16 mouse cellular contexts compared by ENCODE assay signal in genomic region chr10:118083721-118084075, GRCm38 (mm10). TPM values are rescaled to one million over a fixed set of nuclear protein-coding genes. Genes with fewer than 3 reads are reported as not detected.
DNase-seq lines count a peak whose midpoint lies in the region; TF ChIP-seq lines count a peak whose summit lies in the region.
"Had no signal": no experiment of that assay in that cellular context is flagged by ENCODE, and none has a peak within 500 bp of the region (broad histone marks: within the 10 kb centered on the region; RNA-seq: fewer than 3 reads in every experiment).

No protein-coding gene starts in this region.

- no peak overlapping the region for H3K4me3 ChIP-seq in CH12.LX (replicated peaks in 1 of 3; ENCODE audit: low read depth in 2 of 3, low read length in 2 of 3, poor library complexity in 1 of 3)
- H3K4me3 ChIP-seq: forebrain, embryonic 12.5 days had no signal

- peaks cover 5% of the 10 kb centered on the region for H3K9me3 ChIP-seq in CH12.LX (replicated peaks; ENCODE audit: low read length)
- H3K9me3 ChIP-seq: forebrain, embryonic 12.5 days had no signal

- H3K79me2 ChIP-seq in CH12.LX (replicated peaks; ENCODE audit: control insufficient read depth, extremely low read depth, insufficient read depth, poor library complexity, severe bottlenecking): no peaks in the 10 kb centered on the region

- H3K27ac ChIP-seq in CH12.LX (ENCODE audit: insufficient read depth, low read depth): no peak overlapping the region
- H3K27ac ChIP-seq: forebrain, embryonic 12.5 days; hindbrain, postnatal 0 days had no signal

- H3K27me3 ChIP-seq in CH12.LX (replicated peaks): no peaks in the 10 kb centered on the region
- H3K27me3 ChIP-seq in splenic B cell, adult 2 months (ENCODE audit: control insufficient read depth, insufficient read depth, low read length, poor library complexity, severe bottlenecking): no peaks in the 10 kb centered on the region
- H3K27me3 ChIP-seq: forebrain, embryonic 12.5 days had no signal

- no peak overlapping the region for H3K4me2 ChIP-seq in CH12.LX (ENCODE audit: insufficient read depth, low read depth, poor library complexity, severe bottlenecking)
- H3K4me2 ChIP-seq: forebrain, embryonic 12.5 days; heart, embryonic 11.5 days had no signal

- in situ Hi-C loops in CH12.LX (cut with MboI; ENCODE audit: low pct_ligation_motif_present, low pct_unique_long_range_greater_than_20kb, low sequenced_read_pairs): no loop called here

- TF ChIP-seq CTCF in CH12.LX (conservative IDR thresholded peaks at IDR 0.05 in 1 of 2, IDR thresholded peaks at IDR 0.05 in 1 of 2; ENCODE audit: low read depth in 2 of 2, low read length in 2 of 2): no peak

- H3K9ac ChIP-seq in CH12.LX (ENCODE audit: insufficient read depth, low read depth): no peak overlapping the region
- H3K9ac ChIP-seq: forebrain, embryonic 12.5 days had no signal

- no peak for TF ChIP-seq POLR2A in CH12.LX (IDR thresholded peaks at IDR 0.05; ENCODE audit: low read depth, low read length)

- dilution Hi-C loops in CH12.LX (cut with MboI; ENCODE audit: extremely low pct_ligation_motif_present, extremely low pct_unique_long_range_greater_than_20kb, low sequenced_read_pairs): no loop called here

- no peaks in the 10 kb centered on the region for H3K36me3 ChIP-seq in CH12.LX (replicated peaks in 1 of 2; ENCODE audit: control insufficient read depth in 1 of 2, insufficient read depth in 1 of 2, low read length in 1 of 2)
- H3K36me3 ChIP-seq in splenic B cell, adult 2 months (ENCODE audit: control insufficient read depth, insufficient read depth, low read length, poor library complexity, severe bottlenecking): no peaks in the 10 kb centered on the region
- H3K36me3 ChIP-seq: forebrain, embryonic 12.5 days had no signal

- no peak for TF ChIP-seq EP300 in CH12.LX (IDR thresholded peaks at IDR 0.05; ENCODE audit: low read length)

- H3K4me1 ChIP-seq in CH12.LX (ENCODE audit: control insufficient read depth in 1 of 2, insufficient read depth in 2 of 2): peaks cover 2 to 30% of the 10 kb centered on the region in 2 experiments; a peak in 3 of 4 replicates

- peak; percentile 33 to 48 for DNase-seq in spleen, adult 18-20 months
- DNase-seq in spleen, adult 12 weeks (ENCODE audit: low spot score): no peak
- no peak for DNase-seq in CH12.LX (ENCODE audit: extremely low read depth)
- DNase-seq in splenic B cell, adult 2 months (ENCODE audit: low read depth, low spot score): peak; percentile 66
- peak; percentile 79 for DNase-seq in thymus, postnatal 4 days
- no peak for DNase-seq in ovary, postnatal 10 days (ENCODE audit: low spot score)
- DNase-seq in right cerebral cortex, adult 18-20 months: no peak
- DNase-seq: adrenal gland, postnatal 25 days; cerebellum, adult 9-11 months; heart, postnatal 36 days; kidney, adult 8-10 months; kidney, postnatal 25 days; layer of hippocampus, adult 9-11 months had no signal

- no peak for TF ChIP-seq RAD21 in CH12.LX (IDR thresholded peaks at IDR 0.05; ENCODE audit: low read depth, low read length)

TF ChIP-seq in CH12.LX, 34 proteins besides CTCF, POLR2A, EP300 and RAD21:
- peak; percentile 44; the same call in 1 of the 2 replicates for TF ChIP-seq ZNF384 (IDR thresholded peaks at IDR 0.05; ENCODE audit: low read depth, low read length)
- TF ChIP-seq ZKSCAN1 (IDR thresholded peaks at IDR 0.05; ENCODE audit: borderline replicate concordance, low read depth, low read length): no peak
- TF ChIP-seq MXI1 (IDR thresholded peaks at IDR 0.05; ENCODE audit: low read depth, low read length): no peak

RNA-seq across cellular contexts. Expression of gene Mdm1, which starts 57.9 kb away (rescaled TPM):
- total RNA-seq in CH12.LX (2012; rRNA removed) (6.8 and 7.7 TPM in 2 replicates), CH12.LX (2014; rRNA removed) (10.4 and 12.6 TPM in 2 replicates)
- 9.7 and 10.8 TPM in 2 replicates for polyA plus RNA-seq in CH12.LX (2012; ENCODE audit: insufficient read length, low read depth)

Comparison
In these comparisons a context has a peak if more than half of its experiments do, and no peak if none do; other contexts are left out.
1. DNase-seq: peak in spleen, adult 18-20 months (2 of 2), splenic B cell, adult 2 months (single experiment) and thymus, postnatal 4 days (single experiment); none in spleen, adult 12 weeks (single experiment), CH12.LX (single experiment), ovary, postnatal 10 days (single experiment) and right cerebral cortex, adult 18-20 months (single experiment).